Mouse (Mus musculus) liver, embryonic 14.5 days (tissue): ENCODE data around the gene Gtf3c1.

Experiments used
- CTCF ChIP-seq: IDR thresholded peaks from 2 replicates; pipeline ENCODE4 v1.5.1; 2016; ENCODE audit warnings: antibody characterized with exemption, low read depth, control low read depth
- EP300 ChIP-seq: IDR thresholded peaks from 2 replicates; pipeline ENCODE4 v1.6.1; 2016; ENCODE audit warnings: antibody characterized with exemption, low read depth

DNA sequence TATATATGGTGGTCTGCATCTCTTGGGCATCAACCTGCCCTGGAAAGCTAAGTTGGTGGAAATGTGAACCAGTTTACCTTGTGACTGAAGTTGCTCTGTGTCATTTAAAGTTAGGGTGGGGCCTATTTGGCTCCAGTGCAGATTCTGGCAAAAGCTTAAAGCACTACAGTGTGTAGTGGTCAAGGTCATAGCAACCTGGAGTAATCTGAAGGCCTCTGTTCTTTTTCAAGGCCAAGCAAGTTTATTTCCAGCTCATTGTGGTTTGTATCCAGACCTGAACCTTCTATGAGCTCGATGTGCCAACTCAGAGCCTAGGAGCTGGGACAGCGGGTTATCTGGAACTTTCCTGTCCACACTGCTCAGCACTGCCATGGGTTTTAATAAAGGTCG lies 45.7 kb upstream of the Gtf3c1 start:
- TF ChIP-seq CTCF = no peak
- TF ChIP-seq EP300 = no peak
